Mouse (Mus musculus) liver, embryonic 12.5 days (tissue): ENCODE data around the gene Cxadr. TPM values are rescaled to one million over a fixed set of nuclear protein-coding genes. Genes with fewer than 3 reads are reported as not detected.

ENCODE experiments used
- polyA plus RNA-seq: library from polyadenylated mRNA; unstranded; fragments of >200 nt; fragmentation: Nextera tagmentation; extraction: Ambion mirVana; gene quantifications from 2 replicates; pipeline ENCODE4 v1.2.1, GENCODE M21; 2016

Cxadr gene
- polyA plus RNA-seq, 1 experiment from 2014 or later: 13.5 TPM

Other genes with a start within 250 kb of the Cxadr start
- gene Btg3, start 75.7 kb downstream of the Cxadr start, polyA plus RNA-seq: 39.0 and 39.6 TPM in 2 replicates